Mouse (Mus musculus): Measurements from ENCODE around the gene Gjc3.

Gene Gjc3

DNA sequence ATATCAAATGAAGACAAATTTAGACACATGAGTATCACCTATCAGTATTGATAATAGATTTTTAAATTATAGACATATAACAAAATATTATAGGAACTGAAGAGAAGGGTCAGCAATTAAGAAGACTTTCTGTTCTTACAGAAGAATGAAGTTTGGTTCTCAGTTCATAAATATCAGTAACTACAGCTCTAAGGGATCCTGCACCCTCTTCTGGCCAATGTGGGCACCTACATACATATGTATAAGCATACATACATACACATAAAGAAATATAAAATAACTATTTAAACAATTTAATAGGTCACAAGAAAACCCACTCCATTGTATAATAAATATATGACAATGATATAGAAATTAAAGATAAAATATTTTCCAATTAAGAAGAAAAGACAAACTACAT lies 48.4 kb downstream of the Gjc3 start:
- no peak for DNase-seq (ENCODE audit: extremely low read depth, insufficient read length, low spot score)

DNA sequence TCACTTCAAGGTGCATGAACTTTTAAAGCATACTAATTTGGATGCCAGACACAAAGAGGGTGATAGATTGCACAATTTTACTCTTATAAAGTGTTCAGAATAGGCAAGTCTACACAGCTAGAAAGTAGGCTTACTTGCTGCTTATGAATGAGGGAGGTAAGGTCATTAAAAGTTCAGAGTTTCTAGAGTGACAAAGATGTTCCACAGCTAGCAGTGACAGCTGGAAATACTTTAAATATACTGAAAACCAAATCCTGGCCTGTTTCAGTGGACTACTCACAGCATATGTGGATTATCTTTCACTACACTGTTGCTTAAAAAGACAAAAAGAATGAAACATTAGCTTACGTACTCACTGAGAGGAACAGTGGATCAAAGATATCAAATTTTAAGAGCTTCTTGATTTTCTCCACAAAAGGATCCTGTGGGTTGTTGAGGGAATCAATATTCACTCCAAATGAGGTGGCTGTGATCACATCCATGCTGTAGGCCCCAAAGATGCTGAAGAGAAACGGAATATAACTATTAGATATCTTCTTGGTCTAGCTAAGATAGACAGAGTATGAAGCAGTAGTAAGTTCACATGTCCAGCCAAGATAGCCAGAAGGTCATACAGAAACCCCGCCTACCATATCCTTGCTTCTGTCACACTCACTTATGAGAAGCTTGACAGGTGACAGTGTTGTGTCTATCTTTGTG lies 53.2 kb downstream of the Gjc3 start:
- no peak for DNase-seq (ENCODE audit: extremely low read depth, insufficient read length, low spot score)
